Mouse (Mus musculus) c-Kit-negative CD71-positive TER-119-positive erythroid progenitor cells, embryonic 14.5 days (primary cell): Measurements from ENCODE around the gene Smoc2.

Experiments
- DNase-seq: peaks from one replicate; pipeline ENCODE4 v3.0.0-alpha.2; 2013; ENCODE audit warnings: low read depth, low spot score

Smoc2 gene

DNA sequence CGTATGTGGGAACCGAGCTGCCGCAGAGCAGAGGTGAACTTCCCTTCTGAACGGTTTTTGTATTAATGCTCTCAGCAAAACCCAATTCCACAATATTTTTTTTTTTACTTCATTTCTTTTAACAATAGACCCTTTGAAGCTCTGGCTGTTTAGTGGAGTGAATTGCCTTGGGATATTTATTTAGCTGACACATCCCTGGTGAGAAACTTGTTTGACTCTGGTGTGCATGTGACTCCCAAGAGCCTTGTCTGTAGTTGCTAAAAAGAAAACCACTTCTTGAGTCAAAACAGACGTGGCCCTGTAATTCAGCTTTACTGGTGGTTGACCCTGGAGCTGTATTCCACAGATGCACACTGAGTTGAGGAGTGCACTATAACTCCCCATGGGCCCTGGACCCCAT is 135.2 kb downstream of the Smoc2 start:
- no peak for DNase-seq

DNA sequence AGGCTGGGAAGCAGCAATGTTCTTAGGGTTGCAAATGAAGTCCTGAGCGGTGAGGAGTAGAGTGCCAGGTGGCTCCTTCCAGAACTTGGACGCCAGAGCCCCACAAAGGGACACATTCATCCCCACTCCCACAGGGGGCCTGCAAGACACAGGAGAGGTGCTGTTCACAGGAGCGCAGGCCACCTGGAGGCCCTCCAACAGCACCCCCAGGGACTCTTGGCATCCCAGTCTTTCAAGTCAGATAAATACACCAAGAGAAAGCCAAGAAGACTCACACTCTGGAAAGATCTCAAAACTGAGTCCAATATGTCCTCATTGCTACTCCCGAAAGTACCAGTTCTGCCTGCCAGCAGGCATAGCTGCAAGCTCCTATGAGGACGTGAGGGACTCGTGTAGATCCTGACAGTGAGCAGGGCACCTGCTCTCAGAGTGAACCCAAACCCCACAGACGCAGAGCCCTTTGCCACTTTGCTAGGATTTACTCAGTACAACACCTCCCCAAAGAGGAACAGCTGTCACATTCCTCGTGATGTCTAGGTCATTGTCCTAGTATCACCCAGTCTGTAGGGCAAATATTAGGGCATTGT is 141.2 kb downstream of the Smoc2 start:
- DNase-seq, result no peak

DNA sequence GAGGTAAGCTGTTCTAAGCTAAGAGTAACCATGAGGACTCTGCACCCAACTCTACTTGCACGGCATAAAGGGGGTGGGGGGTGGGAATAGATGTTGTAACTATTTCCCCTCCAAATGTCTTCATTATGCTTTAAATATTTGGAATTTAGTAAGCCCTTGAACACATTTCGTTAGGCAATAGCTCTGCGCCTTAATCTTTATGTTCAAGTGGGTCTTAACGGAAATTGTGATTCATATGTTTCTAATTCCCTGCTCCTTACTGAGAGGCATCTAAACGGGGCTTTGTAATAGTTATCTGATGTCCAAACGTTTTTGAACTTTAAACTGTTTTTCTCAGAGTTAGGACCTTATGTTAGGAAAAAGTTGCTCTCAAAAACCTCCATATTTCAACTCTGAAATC is 147.2 kb downstream of the Smoc2 start:
- no peak for DNase-seq

DNA sequence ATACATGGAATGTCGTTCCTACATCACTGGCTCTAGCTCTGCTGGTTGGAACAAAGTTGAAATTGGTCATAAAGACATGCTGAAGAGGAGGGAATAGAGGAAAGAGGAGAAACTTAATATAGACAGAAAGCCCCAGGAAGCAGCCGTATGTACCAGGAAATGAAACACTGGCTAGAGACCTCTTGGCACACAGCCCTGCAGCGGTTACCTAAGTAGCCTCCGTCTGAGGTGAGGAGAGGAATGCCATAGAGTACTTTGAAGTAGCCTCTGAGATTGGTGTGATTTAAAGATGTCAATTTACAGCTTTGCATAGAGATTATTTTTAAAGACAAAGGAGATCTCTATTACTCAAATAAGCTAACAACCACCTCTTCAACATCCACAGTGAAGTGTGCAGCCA is 155.4 kb downstream of the Smoc2 start:
- DNase-seq, result no peak

DNA sequence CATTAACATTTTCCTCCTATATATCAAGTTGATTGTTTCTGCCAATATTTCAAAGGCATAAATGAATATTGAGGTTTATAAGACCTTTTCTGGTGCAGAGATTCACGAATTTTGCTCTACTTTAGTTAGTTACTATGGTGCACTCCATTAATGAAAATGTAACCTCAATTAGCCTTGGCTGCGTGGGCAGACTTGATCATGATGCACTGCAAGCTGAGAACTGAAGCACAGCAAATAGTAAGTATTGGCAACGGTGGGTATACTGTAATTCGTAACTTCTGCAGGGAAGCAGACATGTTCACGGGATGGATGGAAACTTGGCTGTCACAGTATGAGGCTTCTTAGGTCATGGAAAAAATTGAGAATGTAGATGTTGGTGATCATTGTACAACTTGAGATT is 166.3 kb downstream of the Smoc2 start:
- no peak for DNase-seq

DNA sequence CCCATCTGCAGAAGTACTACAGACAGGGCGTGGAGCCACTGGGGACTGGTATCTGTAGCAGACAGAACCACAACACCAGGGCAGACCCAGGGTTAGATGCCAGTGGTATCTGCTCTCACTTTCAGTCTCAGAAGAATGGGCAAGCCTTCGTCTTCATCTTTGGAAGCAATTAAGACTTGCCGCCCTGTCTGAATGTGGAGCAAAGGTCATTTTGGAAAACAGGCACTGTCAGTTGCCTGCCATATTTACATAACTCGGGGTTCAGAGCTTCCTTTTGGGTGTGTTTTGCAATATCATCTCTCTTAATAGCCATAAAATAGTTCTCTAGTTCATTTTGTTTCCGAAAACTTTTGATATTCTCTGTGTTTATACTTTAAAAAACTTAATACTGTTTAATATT is 168.0 kb downstream of the Smoc2 start:
- no peak for DNase-seq
